Mouse (Mus musculus): Measurements from ENCODE around the gene Pigr. TPM values are rescaled to one million over a fixed set of nuclear protein-coding genes. Genes with fewer than 3 reads are reported as not detected.

The Pigr gene
- total and polyA plus RNA-seq, 2 experiments = 517 to 633 TPM

GRCm38 (mm10) chr1:130864741-130865140 lies 38.3 kb downstream of the Pigr start:
- H3K36me3 ChIP-seq (ENCODE audit: control insufficient read depth, insufficient read depth, low read length) = no peaks in the 10 kb centered on the region
- no peak overlapping the region for H3K27ac ChIP-seq (replicated peaks; ENCODE audit: insufficient read depth, low read depth, low read length)
- no peaks in the 10 kb centered on the region for H3K79me2 ChIP-seq (ENCODE audit: control insufficient read depth, insufficient read depth, low read length)
- H3K9ac ChIP-seq (ENCODE audit: low read depth, low read length) = no peak overlapping the region
- 93% methylated on average over 5 of the region's 5 CpGs for WGBS
- H3K4me1 ChIP-seq (ENCODE audit: control insufficient read depth, insufficient read depth, low read length) = no peaks in the 10 kb centered on the region
- TF ChIP-seq CTCF (IDR thresholded peaks at IDR 0.05; ENCODE audit: low read depth, low read length) (no peak), POLR2A (IDR thresholded peaks at IDR 0.05; ENCODE audit: extremely low read depth, insufficient read depth, low read length) (no peak)
- no peaks in the 10 kb centered on the region for H3K27me3 ChIP-seq (ENCODE audit: control insufficient read depth, insufficient read depth, low read length)
- no peak for DNase-seq (ENCODE audit: extremely low read depth, low read depth, low spot score)
- no peak overlapping the region for H3K4me3 ChIP-seq (ENCODE audit: insufficient read depth, low read depth, low read length)

GRCm38 (mm10) chr1:130865541-130866221 lies 39.2 kb downstream of the Pigr start, which contains the start of gene Fcmr:
Fcmr (plus strand) TSS chr1:130865669.
- H3K27ac ChIP-seq (replicated peaks; ENCODE audit: insufficient read depth, low read depth, low read length) = no peak within 1 kb of the TSS
- DNase-seq (ENCODE audit: extremely low read depth, low read depth, low spot score) = peak; percentile 22
- no peaks in the 10 kb centered on the region for H3K79me2 ChIP-seq (ENCODE audit: control insufficient read depth, insufficient read depth, low read length)
- no peaks in the 10 kb centered on the region for H3K36me3 ChIP-seq (ENCODE audit: control insufficient read depth, insufficient read depth, low read length)
- H3K27me3 ChIP-seq (ENCODE audit: control insufficient read depth, insufficient read depth, low read length) = no peaks in the 10 kb centered on the region
- WGBS = 79% methylated on average over 7 of the region's 7 CpGs
- no peaks in the 10 kb centered on the region for H3K4me1 ChIP-seq (ENCODE audit: control insufficient read depth, insufficient read depth, low read length)
- no peak for TF ChIP-seq POLR2A (IDR thresholded peaks at IDR 0.05; ENCODE audit: extremely low read depth, insufficient read depth, low read length)
- no peak within 1 kb of the TSS for H3K4me3 ChIP-seq (ENCODE audit: insufficient read depth, low read depth, low read length)
- H3K9ac ChIP-seq (ENCODE audit: low read depth, low read length) = no peak within 1 kb of the TSS

- Histone ChIP-seq H3K36me3 (ENCODE audit: control insufficient read depth, insufficient read depth, low read length) (no peaks in the 10 kb centered on the region), H3K79me2 (ENCODE audit: control insufficient read depth, insufficient read depth, low read length) (no peaks in the 10 kb centered on the region), H3K4me3 (ENCODE audit: insufficient read depth, low read depth, low read length) (no peak overlapping the region), H3K27me3 (ENCODE audit: control insufficient read depth, insufficient read depth, low read length) (peaks cover 4% of the 10 kb centered on the region; the same call in 1 of the 2 replicates), H3K9ac (ENCODE audit: low read depth, low read length) (no peak overlapping the region), H3K4me1 (ENCODE audit: control insufficient read depth, insufficient read depth, low read length) (peaks cover 2% of the 10 kb centered on the region; the same call in 1 of the 2 replicates), H3K27ac (replicated peaks; ENCODE audit: insufficient read depth, low read depth, low read length) (no peak overlapping the region)
- DNase-seq (ENCODE audit: extremely low read depth, low read depth, low spot score) = no peak
- no peak for TF ChIP-seq POLR2A (IDR thresholded peaks at IDR 0.05; ENCODE audit: extremely low read depth, insufficient read depth, low read length)
- TF ChIP-seq CTCF (IDR thresholded peaks at IDR 0.05; ENCODE audit: low read depth, low read length) = no peak
- WGBS = 94% methylated on average over 2 of the region's 2 CpGs
Measured at GRCm38 (mm10) chr1:130872912-130873311, 46.4 kb downstream of the Pigr start.

- no peak overlapping the region for H3K27ac ChIP-seq (replicated peaks; ENCODE audit: insufficient read depth, low read depth, low read length)
- TF ChIP-seq CTCF (IDR thresholded peaks at IDR 0.05; ENCODE audit: low read depth, low read length) (peak; percentile 33; the same call in 1 of the 2 replicates), POLR2A (IDR thresholded peaks at IDR 0.05; ENCODE audit: extremely low read depth, insufficient read depth, low read length) (no peak)
- H3K9ac ChIP-seq (ENCODE audit: low read depth, low read length) = no peak overlapping the region
- DNase-seq (ENCODE audit: extremely low read depth, low read depth, low spot score) = peak; percentile 61
- no peaks in the 10 kb centered on the region for H3K36me3 ChIP-seq (ENCODE audit: control insufficient read depth, insufficient read depth, low read length)
- no peak overlapping the region for H3K4me3 ChIP-seq (ENCODE audit: insufficient read depth, low read depth, low read length)
- H3K4me1 ChIP-seq (ENCODE audit: control insufficient read depth, insufficient read depth, low read length) = peaks cover 2% of the 10 kb centered on the region; the same call in 1 of the 2 replicates
- WGBS = 51% methylated on average over 3 of the region's 3 CpGs
- peaks cover 7% of the 10 kb centered on the region; the same call in 1 of the 2 replicates for H3K27me3 ChIP-seq (ENCODE audit: control insufficient read depth, insufficient read depth, low read length)
- no peaks in the 10 kb centered on the region for H3K79me2 ChIP-seq (ENCODE audit: control insufficient read depth, insufficient read depth, low read length)
Measured at GRCm38 (mm10) chr1:130875139-130875538, 48.7 kb downstream of the Pigr start.

GRCm38 (mm10) chr1:130875910-130876309 lies 49.4 kb downstream of the Pigr start:
- no peak for DNase-seq (ENCODE audit: extremely low read depth, low read depth, low spot score)
- Histone ChIP-seq H3K27me3 (ENCODE audit: control insufficient read depth, insufficient read depth, low read length) (peaks cover 7% of the 10 kb centered on the region; the same call in 1 of the 2 replicates), H3K9ac (ENCODE audit: low read depth, low read length) (no peak overlapping the region), H3K79me2 (ENCODE audit: control insufficient read depth, insufficient read depth, low read length) (no peaks in the 10 kb centered on the region), H3K27ac (replicated peaks; ENCODE audit: insufficient read depth, low read depth, low read length) (no peak overlapping the region), H3K4me1 (ENCODE audit: control insufficient read depth, insufficient read depth, low read length) (peaks cover 2% of the 10 kb centered on the region; the same call in 1 of the 2 replicates), H3K4me3 (ENCODE audit: insufficient read depth, low read depth, low read length) (no peak overlapping the region), H3K36me3 (ENCODE audit: control insufficient read depth, insufficient read depth, low read length) (no peaks in the 10 kb centered on the region)
- TF ChIP-seq POLR2A (IDR thresholded peaks at IDR 0.05; ENCODE audit: extremely low read depth, insufficient read depth, low read length) (no peak), CTCF (IDR thresholded peaks at IDR 0.05; ENCODE audit: low read depth, low read length) (no peak)
- 84% methylated on average over 3 of the region's 3 CpGs for WGBS

- Histone ChIP-seq H3K27me3 (ENCODE audit: control insufficient read depth, insufficient read depth, low read length) (peaks cover 7% of the 10 kb centered on the region; the same call in 1 of the 2 replicates), H3K4me1 (ENCODE audit: control insufficient read depth, insufficient read depth, low read length) (peaks cover 2% of the 10 kb centered on the region; the same call in 1 of the 2 replicates), H3K79me2 (ENCODE audit: control insufficient read depth, insufficient read depth, low read length) (no peaks in the 10 kb centered on the region), H3K36me3 (ENCODE audit: control insufficient read depth, insufficient read depth, low read length) (no peaks in the 10 kb centered on the region), H3K27ac (replicated peaks; ENCODE audit: insufficient read depth, low read depth, low read length) (no peak overlapping the region), H3K9ac (ENCODE audit: low read depth, low read length) (no peak overlapping the region), H3K4me3 (ENCODE audit: insufficient read depth, low read depth, low read length) (no peak overlapping the region)
- TF ChIP-seq CTCF (IDR thresholded peaks at IDR 0.05; ENCODE audit: low read depth, low read length) = peak; percentile 54
- no peak for TF ChIP-seq POLR2A (IDR thresholded peaks at IDR 0.05; ENCODE audit: extremely low read depth, insufficient read depth, low read length)
- WGBS = 21% methylated on average over 3 of the region's 3 CpGs
- DNase-seq (ENCODE audit: extremely low read depth, low read depth, low spot score) = peak; percentile 65
Measured at GRCm38 (mm10) chr1:130876931-130877509, 50.5 kb downstream of the Pigr start.

Measured in liver, adult 2 months (tissue).